Mouse (Mus musculus) right cerebral cortex, adult 2 months (tissue): ENCODE data around the gene Hmcn1.

ENCODE experiments used
- DNase-seq, 2 experiments: peaks; one replicate each; pipeline ENCODE4 v3.0.0; 2021 to 2022; ENCODE audit warnings: low spot score in 2 of 2

Gene Hmcn1

GRCm38 (mm10) chr1:150783070-150783842, 210.0 kb downstream of the Hmcn1 start:
- DNase-seq = no peak

- no peak for DNase-seq
These were observed 213.3 kb downstream of the Hmcn1 start for GRCm38 (mm10) chr1:150779902-150780301.

- DNase-seq = no peak
These were observed 216.5 kb downstream of the Hmcn1 start for GRCm38 (mm10) chr1:150776741-150777140.

- no peak for DNase-seq
These were observed 217.5 kb downstream of the Hmcn1 start for GRCm38 (mm10) chr1:150775742-150776141.

GRCm38 (mm10) chr1:150772958-150773357, 220.3 kb downstream of the Hmcn1 start:
- no peak for DNase-seq

- no peak for DNase-seq
These were observed 222.2 kb downstream of the Hmcn1 start for GRCm38 (mm10) chr1:150770948-150771521.

GRCm38 (mm10) chr1:150769836-150770235, 223.4 kb downstream of the Hmcn1 start:
- DNase-seq = no peak

- no peak for DNase-seq
These were observed 231.6 kb downstream of the Hmcn1 start for GRCm38 (mm10) chr1:150761678-150762077.

- no peak for DNase-seq
These were observed 232.4 kb downstream of the Hmcn1 start for GRCm38 (mm10) chr1:150760801-150761331.

- peak in 1 of 2 experiments; percentile 15 for DNase-seq
These were observed 233.7 kb downstream of the Hmcn1 start for GRCm38 (mm10) chr1:150759476-150760079.

GRCm38 (mm10) chr1:150753920-150754319, 239.3 kb downstream of the Hmcn1 start:
- no peak for DNase-seq

- no peak for DNase-seq
These were observed 244.5 kb downstream of the Hmcn1 start for GRCm38 (mm10) chr1:150748783-150749182.

GRCm38 (mm10) chr1:150747771-150748170, 245.5 kb downstream of the Hmcn1 start:
- no peak for DNase-seq

GRCm38 (mm10) chr1:150743097-150743843, 250.0 kb downstream of the Hmcn1 start:
- no peak for DNase-seq

GRCm38 (mm10) chr1:150742376-150743087, 250.7 kb downstream of the Hmcn1 start:
- no peak for DNase-seq

- no peak for DNase-seq
These were observed 281.8 kb downstream of the Hmcn1 start for GRCm38 (mm10) chr1:150711438-150711837.

GRCm38 (mm10) chr1:150706502-150706901, 286.7 kb downstream of the Hmcn1 start:
- DNase-seq = no peak

- no peak for DNase-seq
These were observed 295.5 kb downstream of the Hmcn1 start for GRCm38 (mm10) chr1:150697749-150698148.

GRCm38 (mm10) chr1:150682044-150682443, 311.2 kb downstream of the Hmcn1 start:
- no peak for DNase-seq

- no peak for DNase-seq
These were observed 311.8 kb downstream of the Hmcn1 start for GRCm38 (mm10) chr1:150681433-150681832.

- DNase-seq = peak in 1 of 2 experiments; percentile 2
These were observed 312.2 kb downstream of the Hmcn1 start for GRCm38 (mm10) chr1:150681006-150681405.
